Mouse (Mus musculus) C2C12 (cell line): ENCODE results near the gene Sfmbt1. TPM values are rescaled to one million over a fixed set of nuclear protein-coding genes. Genes with fewer than 3 reads are reported as not detected.
A peak's percentile ranks its signal among the peaks of the same experiment; 100 is the strongest.

ENCODE experiments used
- H3K27me3 ChIP-seq: one replicate; pipeline ENCODE4 v1.6.1; 2011; ENCODE audit not compliant: control insufficient read depth, insufficient read depth, insufficient read length
- H3K36me3 ChIP-seq: one replicate; pipeline ENCODE4 v1.6.1; 2011; ENCODE audit not compliant: control insufficient read depth, insufficient read depth
- H3K4me3 ChIP-seq: one replicate; pipeline ENCODE4 v1.5.1; 2011; ENCODE audit warnings: mild to moderate bottlenecking, control low read depth; ENCODE audit not compliant: poor library complexity, insufficient read depth, severe bottlenecking
- H3K79me2 ChIP-seq: one replicate; pipeline ENCODE4 v1.6.1; 2011; ENCODE audit not compliant: control insufficient read depth, insufficient read depth
- H3K79me3 ChIP-seq: one replicate; pipeline ENCODE4 v1.6.1; 2011; ENCODE audit warnings: low read depth, control low read depth
- H3ac ChIP-seq: one replicate; pipeline ENCODE3; 2011; ENCODE audit warnings: low read depth; ENCODE audit not compliant: control insufficient read depth, insufficient read length
- CEBPB ChIP-seq: IDR thresholded peaks from one replicate; pipeline ENCODE4 v1.6.1; 2011; ENCODE audit warnings: low read depth, mild to moderate bottlenecking, control low read depth, moderate library complexity
- CTCF ChIP-seq: IDR thresholded peaks from one replicate; pipeline ENCODE4 v1.5.1; 2011; ENCODE audit not compliant: control insufficient read depth, insufficient read depth, insufficient read length
- FOSL1 ChIP-seq: IDR thresholded peaks from one replicate; pipeline ENCODE4 v1.8.0; 2011; ENCODE audit warnings: mild to moderate bottlenecking, low read length; ENCODE audit not compliant: poor library complexity, insufficient read depth, severe bottlenecking
- MAX ChIP-seq: IDR thresholded peaks from one replicate; pipeline ENCODE4 v1.6.1; 2011; ENCODE audit warnings: mild to moderate bottlenecking, control low read depth
- MYOD1 ChIP-seq: IDR thresholded peaks from one replicate; pipeline ENCODE4 v1.6.1; 2011; ENCODE audit warnings: low read depth; ENCODE audit not compliant: control insufficient read depth, insufficient read length
- MYOG ChIP-seq: IDR thresholded peaks from one replicate; pipeline ENCODE4 v1.6.1; 2011; ENCODE audit not compliant: control insufficient read depth, insufficient read length; ENCODE audit errors: extremely low read depth
- USF1 ChIP-seq: IDR thresholded peaks from one replicate; pipeline ENCODE4 v1.6.1; 2011; ENCODE audit warnings: low read depth, mild to moderate bottlenecking, control low read depth, moderate library complexity
- polyA plus RNA-seq: library from polyadenylated mRNA; unstranded; fragments of >200 nt; fragmentation: generic; extraction: Trizol; gene quantifications from one replicate; pipeline ENCODE4 v1.2.1, GENCODE M21; 2012; ENCODE audit warnings: missing spikeins

The Sfmbt1 gene
- polyA plus RNA-seq, 1 experiment: 5.1 TPM

GRCm38 (mm10) chr14:30695609-30696008 lies 19.0 kb upstream of the Sfmbt1 start:
- Histone ChIP-seq H3K27me3 (no peaks in the 10 kb centered on the region), H3K79me2 (no peaks in the 10 kb centered on the region), H3ac (no peak overlapping the region), H3K79me3 (no peaks in the 10 kb centered on the region), H3K4me3 (no peak overlapping the region), H3K36me3 (peaks cover 3% of the 10 kb centered on the region)
- no peak for TF ChIP-seq MYOG
- no peak for TF ChIP-seq MYOD1
- TF ChIP-seq MAX: no peak
- no peak for TF ChIP-seq CEBPB
- TF ChIP-seq CTCF: no peak
- no peak for TF ChIP-seq FOSL1
- TF ChIP-seq USF1: no peak

- H3K36me3 ChIP-seq: no peaks in the 10 kb centered on the region
- no peaks in the 10 kb centered on the region for H3K79me2 ChIP-seq
- H3K79me3 ChIP-seq: no peaks in the 10 kb centered on the region
- H3ac ChIP-seq: no peak overlapping the region
- no peak overlapping the region for H3K4me3 ChIP-seq
- TF ChIP-seq FOSL1 (no peak), CEBPB (no peak), MAX (no peak), USF1 (no peak), MYOD1 (no peak), CTCF (no peak), MYOG (no peak)
- no peaks in the 10 kb centered on the region for H3K27me3 ChIP-seq
Measured at GRCm38 (mm10) chr14:30697407-30698052, 17.1 kb upstream of the Sfmbt1 start.

GRCm38 (mm10) chr14:30699656-30700055 lies 15.0 kb upstream of the Sfmbt1 start:
- Histone ChIP-seq H3K79me3 (no peaks in the 10 kb centered on the region), H3K36me3 (no peaks in the 10 kb centered on the region), H3K79me2 (no peaks in the 10 kb centered on the region), H3K27me3 (no peaks in the 10 kb centered on the region), H3K4me3 (no peak overlapping the region), H3ac (no peak overlapping the region)
- no peak for TF ChIP-seq MYOG
- no peak for TF ChIP-seq MYOD1
- TF ChIP-seq CTCF: peak; percentile 84

GRCm38 (mm10) chr14:30702512-30702911 lies 12.1 kb upstream of the Sfmbt1 start:
- no peak for TF ChIP-seq FOSL1
- no peak overlapping the region for H3ac ChIP-seq
- no peaks in the 10 kb centered on the region for H3K36me3 ChIP-seq
- H3K27me3 ChIP-seq: no peaks in the 10 kb centered on the region
- H3K79me2 ChIP-seq: no peaks in the 10 kb centered on the region
- no peak overlapping the region for H3K4me3 ChIP-seq
- H3K79me3 ChIP-seq: no peaks in the 10 kb centered on the region

- TF ChIP-seq MYOD1 (no peak), MYOG (no peak), USF1 (no peak), FOSL1 (no peak), MAX (no peak), CTCF (no peak), CEBPB (no peak)
- Histone ChIP-seq H3K36me3 (no peaks in the 10 kb centered on the region), H3ac (no peak overlapping the region), H3K79me2 (no peaks in the 10 kb centered on the region), H3K27me3 (no peaks in the 10 kb centered on the region), H3K79me3 (no peaks in the 10 kb centered on the region), H3K4me3 (no peak overlapping the region)
Measured at GRCm38 (mm10) chr14:30703079-30703478, 11.6 kb upstream of the Sfmbt1 start.

- no peaks in the 10 kb centered on the region for H3K36me3 ChIP-seq
- H3K79me3 ChIP-seq: no peaks in the 10 kb centered on the region
- no peak overlapping the region for H3K4me3 ChIP-seq
- no peaks in the 10 kb centered on the region for H3K79me2 ChIP-seq
- TF ChIP-seq FOSL1: no peak
- TF ChIP-seq MYOG: no peak
- no peak overlapping the region for H3ac ChIP-seq
- H3K27me3 ChIP-seq: no peaks in the 10 kb centered on the region
Measured at GRCm38 (mm10) chr14:30704098-30704855, 10.4 kb upstream of the Sfmbt1 start.
